Mouse (Mus musculus) olfactory bulb, adult 2 months (tissue): Measurements from ENCODE around the gene Tbc1d10a.

Experiments
- CTCF ChIP-seq: fragments of 200-500 bp; IDR thresholded peaks from 2 replicates; pipeline ENCODE4 v1.5.1; 2012; ENCODE audit warnings: low read depth, mild to moderate bottlenecking, low read length, moderate library complexity; ENCODE audit not compliant: insufficient read depth
- POLR2A ChIP-seq: fragments of 200-500 bp; IDR thresholded peaks from 2 replicates; pipeline ENCODE4 v1.6.1; 2012; ENCODE audit warnings: mild to moderate bottlenecking, low read depth, low read length, moderate library complexity; ENCODE audit not compliant: insufficient read depth

DNA sequence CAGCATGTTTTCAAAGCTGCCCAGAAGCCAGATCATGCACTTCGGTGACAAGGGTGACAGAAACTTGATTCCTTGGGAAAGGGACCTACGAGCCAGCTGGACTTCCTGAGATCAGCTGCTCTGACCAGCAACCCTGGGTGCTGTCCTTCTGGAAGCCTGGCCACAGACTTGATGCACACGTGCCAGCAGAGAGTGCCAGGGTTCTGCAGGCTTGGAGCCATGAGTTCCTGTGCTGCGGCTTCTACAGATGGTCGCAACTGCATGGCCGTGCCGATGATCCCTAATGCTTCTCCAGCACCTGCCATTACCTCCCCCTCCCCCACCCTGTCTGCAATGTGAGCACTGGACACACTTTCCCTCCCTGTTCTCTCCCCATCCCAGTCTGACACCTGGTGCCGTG, 41.9 kb downstream of the Tbc1d10a start:
- TF ChIP-seq POLR2A (no peak), CTCF (no peak)
